Comparison of ENCODE assay signal across 10 mouse cellular contexts in the genomic region with DNA sequence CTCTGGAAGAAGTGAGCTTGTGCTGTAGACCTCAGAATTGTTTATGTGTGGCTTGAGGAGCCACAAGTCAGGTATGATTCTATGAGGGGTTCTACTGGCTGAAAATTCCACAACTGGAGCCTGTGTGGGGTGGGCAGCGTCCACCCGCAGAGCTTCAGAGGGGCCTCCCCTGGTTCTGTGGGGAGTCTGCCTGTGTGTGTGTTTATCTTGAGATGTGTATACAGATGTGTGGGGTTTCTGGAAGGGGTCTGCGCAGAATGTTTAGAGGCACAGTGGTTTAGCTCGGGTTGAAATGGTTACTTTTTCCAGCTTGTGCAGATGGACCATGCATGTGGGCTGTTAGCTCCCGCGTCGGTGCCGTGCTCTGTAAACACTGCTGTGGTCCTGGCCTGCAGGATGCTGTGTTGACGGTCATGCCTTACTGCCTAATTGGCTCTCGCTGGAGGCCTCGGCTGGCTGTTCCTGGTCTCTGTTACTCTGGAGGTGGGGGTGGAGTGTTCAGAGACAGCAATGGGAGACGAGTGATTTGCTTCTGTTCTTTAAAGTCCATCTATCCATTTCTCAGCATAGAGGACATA.
DNase-seq lines count a peak whose midpoint lies in the region; ATAC-seq and TF ChIP-seq lines count a peak whose summit lies in the region.
"Had no signal": no experiment of that assay in that cellular context is flagged by ENCODE, and none has a peak within 500 bp of the region (broad histone marks: within the 10 kb centered on the region; RNA-seq: fewer than 3 reads in every experiment).

No protein-coding gene starts in this region.

- H3K9me3 ChIP-seq in midbrain, embryonic 10.5 days (replicated peaks), result no peaks in the 10 kb centered on the region
- no peaks in the 10 kb centered on the region for H3K9me3 ChIP-seq in midbrain, embryonic 13.5 days
- no peaks in the 10 kb centered on the region for H3K9me3 ChIP-seq in hindbrain, postnatal 0 days (ENCODE audit: low read length)
- no peaks in the 10 kb centered on the region for H3K9me3 ChIP-seq in stomach, embryonic 15.5 days

- 56% methylated on average over 12 of the region's 12 CpGs for WGBS in midbrain, embryonic 10.5 days
- WGBS in midbrain, embryonic 13.5 days, result 68% methylated on average over 12 of the region's 12 CpGs
- WGBS in hindbrain, postnatal 0 days, result 43% methylated on average over 12 of the region's 12 CpGs
- 18% methylated on average over 12 of the region's 12 CpGs for WGBS in stomach, embryonic 15.5 days

- no peak overlapping the region for H3K9ac ChIP-seq in midbrain, embryonic 13.5 days (replicated peaks)
- no peak overlapping the region for H3K9ac ChIP-seq in hindbrain, postnatal 0 days (replicated peaks; ENCODE audit: low read length)
- no peak overlapping the region for H3K9ac ChIP-seq in stomach, embryonic 15.5 days
- H3K9ac ChIP-seq: liver, embryonic 14.5 days had no signal

- H3K27ac ChIP-seq in midbrain, embryonic 10.5 days (replicated peaks), result no peak overlapping the region
- H3K27ac ChIP-seq in midbrain, embryonic 13.5 days, result no peak overlapping the region
- H3K27ac ChIP-seq in hindbrain, postnatal 0 days, result no peak overlapping the region
- peak overlapping the region; percentile 8; the same call in 1 of the 2 replicates for H3K27ac ChIP-seq in stomach, embryonic 15.5 days
- H3K27ac ChIP-seq: liver, embryonic 14.5 days had no signal

- H3K4me1 ChIP-seq in midbrain, embryonic 10.5 days, result peaks cover 13% of the 10 kb centered on the region
- peaks cover 4% of the 10 kb centered on the region; the same call in 1 of the 2 replicates for H3K4me1 ChIP-seq in midbrain, embryonic 13.5 days (replicated peaks)
- H3K4me1 ChIP-seq in hindbrain, postnatal 0 days (ENCODE audit: insufficient read depth, low read length), result no peaks in the 10 kb centered on the region
- H3K4me1 ChIP-seq in stomach, embryonic 15.5 days, result peaks cover 15% of the 10 kb centered on the region

- no peak overlapping the region for H3K4me2 ChIP-seq in midbrain, embryonic 13.5 days (replicated peaks)
- no peak overlapping the region for H3K4me2 ChIP-seq in hindbrain, postnatal 0 days (ENCODE audit: low read depth, low read length)
- no peak overlapping the region for H3K4me2 ChIP-seq in stomach, embryonic 15.5 days

- peak; percentile 13 to 22 for DNase-seq in cerebellum, postnatal 14 days
- no peak for DNase-seq in cerebellum, postnatal 4 days (ENCODE audit: low spot score in 2 of 2)
- DNase-seq in midbrain, embryonic 10.5 days (ENCODE audit: low spot score), result peak; percentile 16
- DNase-seq in hindbrain, postnatal 0 days (ENCODE audit: low spot score), result peak; percentile 3
- DNase-seq in testis, postnatal 14 days (ENCODE audit: low spot score), result no peak
- DNase-seq in layer of hippocampus, adult 11-12 months (ENCODE audit: low spot score), result no peak
- DNase-seq: cerebellum, adult 9-10 months had no signal

- TF ChIP-seq CTCF in hindbrain, postnatal 0 days (IDR thresholded peaks at IDR 0.05; ENCODE audit: low read depth), result no peak

- 0 out of 2 replicates have a peak, but pooled peaks cover 7% of the 10 kb centered on the region for H3K27me3 ChIP-seq in midbrain, embryonic 10.5 days (ENCODE audit: low read depth, poor library complexity, severe bottlenecking)
- H3K27me3 ChIP-seq in midbrain, embryonic 13.5 days, result 0 out of 2 replicates have a peak, but pooled peaks cover 6% of the 10 kb centered on the region
- no peaks in the 10 kb centered on the region for H3K27me3 ChIP-seq in hindbrain, postnatal 0 days (ENCODE audit: insufficient read depth, low read length)
- no peaks in the 10 kb centered on the region for H3K27me3 ChIP-seq in stomach, embryonic 15.5 days (replicated peaks)

- no peak overlapping the region for H3K4me3 ChIP-seq in midbrain, embryonic 10.5 days
- no peak overlapping the region for H3K4me3 ChIP-seq in midbrain, embryonic 13.5 days (replicated peaks)
- no peak overlapping the region for H3K4me3 ChIP-seq in hindbrain, postnatal 0 days (ENCODE audit: low read length)
- no peak overlapping the region for H3K4me3 ChIP-seq in stomach, embryonic 15.5 days (replicated peaks)

- ATAC-seq in midbrain, embryonic 13.5 days, result no peak
- ATAC-seq in hindbrain, postnatal 0 days, result 0 out of 2 replicates have a peak, but pooled peaks have one; percentile 47
- ATAC-seq in stomach, embryonic 15.5 days (ENCODE audit: insufficient read depth, low FRiP score, low read depth), result peak; percentile 59; the same call in 1 of the 2 replicates

- no peaks in the 10 kb centered on the region for H3K36me3 ChIP-seq in midbrain, embryonic 10.5 days
- H3K36me3 ChIP-seq in midbrain, embryonic 13.5 days, result no peaks in the 10 kb centered on the region
- H3K36me3 ChIP-seq in hindbrain, postnatal 0 days (ENCODE audit: insufficient read depth, low read length), result no peaks in the 10 kb centered on the region
- no peaks in the 10 kb centered on the region for H3K36me3 ChIP-seq in stomach, embryonic 15.5 days

Comparison
In these comparisons a context has a peak if more than half of its experiments do, and no peak if none do; other contexts are left out.
1. DNase-seq: peak in cerebellum, postnatal 14 days (2 of 2), midbrain, embryonic 10.5 days (single experiment) and hindbrain, postnatal 0 days (single experiment); none in cerebellum, postnatal 4 days (0 of 2), testis, postnatal 14 days (single experiment) and layer of hippocampus, adult 11-12 months (single experiment).